ENCODE assay signal across 9 mouse cellular contexts in the genomic region with DNA sequence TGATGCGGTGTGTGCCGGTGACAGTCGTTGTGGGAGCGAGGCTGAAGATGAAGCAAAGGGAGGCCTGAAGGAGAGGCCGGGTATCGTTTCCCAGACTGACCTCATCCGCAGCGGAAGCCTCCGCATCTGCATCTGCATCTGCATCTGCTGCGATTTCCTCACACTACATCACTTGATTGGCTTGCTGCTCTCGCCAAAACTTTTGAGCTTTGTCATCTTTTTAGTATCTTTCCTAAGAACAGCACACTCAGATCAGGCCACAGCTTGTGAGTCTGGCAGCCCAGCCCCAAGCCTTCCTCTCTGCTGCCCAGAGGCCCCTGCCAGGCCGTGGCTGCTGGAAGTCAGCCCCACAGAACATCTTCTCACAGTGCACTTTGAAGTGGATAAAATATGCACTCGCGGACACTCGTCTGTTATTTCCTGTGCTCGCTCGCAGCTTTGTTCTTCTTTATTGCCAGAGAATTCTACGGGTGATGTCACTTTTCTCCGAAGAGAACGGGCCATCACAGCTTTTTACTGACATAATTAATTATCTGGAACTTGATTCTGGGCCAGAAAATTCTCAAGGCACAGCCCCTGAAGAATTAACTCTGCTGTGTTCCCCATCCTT.
A peak's percentile ranks its signal among the peaks of the same experiment; 100 is the strongest.
DNase-seq lines count a peak whose midpoint lies in the region; ATAC-seq and TF ChIP-seq lines count a peak whose summit lies in the region.
"Had no signal": no experiment of that assay in that cellular context is flagged by ENCODE, and none has a peak within 500 bp of the region (broad histone marks: within the 10 kb centered on the region; RNA-seq: fewer than 3 reads in every experiment).

No protein-coding gene starts in this region.

- WGBS in forebrain, embryonic 14.5 days: 32% methylated on average over 20 of the region's 20 CpGs
- 29% methylated on average over 20 of the region's 20 CpGs for WGBS in lung, embryonic 14.5 days
- WGBS in stomach, embryonic 15.5 days: 37% methylated on average over 20 of the region's 20 CpGs

- peak; percentile 65 for ATAC-seq in forebrain, embryonic 14.5 days
- ATAC-seq in lung, embryonic 14.5 days (ENCODE audit: insufficient read depth): peak; percentile 99
- no peak; the same call in 1 of the 2 replicates for ATAC-seq in stomach, embryonic 15.5 days (ENCODE audit: insufficient read depth, low FRiP score, low read depth)

- peaks cover 12% of the 10 kb centered on the region for H3K4me1 ChIP-seq in forebrain, embryonic 14.5 days (ENCODE audit: control insufficient read depth, insufficient read depth, low read length)
- peaks cover 14% of the 10 kb centered on the region; the same call in 1 of the 2 replicates for H3K4me1 ChIP-seq in lung, embryonic 14.5 days (ENCODE audit: insufficient read depth)
- H3K4me1 ChIP-seq in stomach, embryonic 15.5 days: peaks cover 4% of the 10 kb centered on the region; the same call in 1 of the 2 replicates

- intact Hi-C loops in left cerebral cortex, postnatal 4 days (cut with DNase I): no loop called here
- intact Hi-C loops in heart, postnatal 36 days (cut with DNase I): no loop called here

- peak overlapping the region; percentile 30 for H3K4me2 ChIP-seq in forebrain, embryonic 14.5 days (ENCODE audit: low read length)
- peak overlapping the region; percentile 51 for H3K4me2 ChIP-seq in lung, embryonic 14.5 days
- peak overlapping the region; percentile 41 for H3K4me2 ChIP-seq in stomach, embryonic 15.5 days

- H3K9ac ChIP-seq in forebrain, embryonic 14.5 days (ENCODE audit: low read length): peak overlapping the region; percentile 2; the same call in 1 of the 2 replicates
- no peak overlapping the region for H3K9ac ChIP-seq in lung, embryonic 14.5 days
- H3K9ac ChIP-seq in stomach, embryonic 15.5 days: 0 out of 2 replicates have a peak overlapping the region, but pooled peaks have one; percentile 25
- H3K9ac ChIP-seq: liver, embryonic 14.5 days had no signal

- H3K9me3 ChIP-seq in forebrain, embryonic 14.5 days (replicated peaks; ENCODE audit: control insufficient read depth, low read length): no peaks in the 10 kb centered on the region
- no peaks in the 10 kb centered on the region for H3K9me3 ChIP-seq in lung, embryonic 14.5 days (ENCODE audit: low read depth, low read length)
- no peaks in the 10 kb centered on the region for H3K9me3 ChIP-seq in stomach, embryonic 15.5 days

- DNase-seq in left cerebral cortex, postnatal 4 days: peak; percentile 32
- DNase-seq in left cerebral cortex, adult 8-10 months (ENCODE audit: low spot score in 2 of 2): no peak
- peak; percentile 64 for DNase-seq in forebrain, embryonic 14.5 days (ENCODE audit: low spot score)
- peak; percentile 39 to 63 for DNase-seq in heart, postnatal 36 days
- peak; percentile 95 for DNase-seq in lung, embryonic 14.5 days
- no peak for DNase-seq in left cerebral cortex, adult 9 months (ENCODE audit: low spot score in 2 of 2)
- DNase-seq in liver: no peak

- no peaks in the 10 kb centered on the region for H3K36me3 ChIP-seq in forebrain, embryonic 14.5 days (ENCODE audit: control insufficient read depth, insufficient read depth, low read length)
- H3K36me3 ChIP-seq in lung, embryonic 14.5 days (ENCODE audit: insufficient read depth): no peaks in the 10 kb centered on the region
- H3K36me3 ChIP-seq in stomach, embryonic 15.5 days: no peaks in the 10 kb centered on the region

- no peak overlapping the region for H3K4me3 ChIP-seq in forebrain, embryonic 14.5 days (ENCODE audit: low read depth, low read length)
- no peak overlapping the region; the same call in 1 of the 2 replicates for H3K4me3 ChIP-seq in lung, embryonic 14.5 days (ENCODE audit: low read depth, low read length)
- peak overlapping the region; percentile 5; the same call in 1 of the 2 replicates for H3K4me3 ChIP-seq in stomach, embryonic 15.5 days (replicated peaks)

- H3K27ac ChIP-seq in forebrain, embryonic 14.5 days (ENCODE audit: low read depth, low read length): no peak overlapping the region
- H3K27ac ChIP-seq in lung, embryonic 14.5 days (ENCODE audit: low read depth): peak overlapping the region; percentile 85
- peak overlapping the region; percentile 82 for H3K27ac ChIP-seq in stomach, embryonic 15.5 days
- H3K27ac ChIP-seq: liver, embryonic 14.5 days had no signal

- no peaks in the 10 kb centered on the region for H3K27me3 ChIP-seq in forebrain, embryonic 14.5 days (replicated peaks; ENCODE audit: control insufficient read depth, insufficient read depth, low read length)
- no peaks in the 10 kb centered on the region for H3K27me3 ChIP-seq in lung, embryonic 14.5 days (ENCODE audit: insufficient read depth, low read length)
- H3K27me3 ChIP-seq in stomach, embryonic 15.5 days (replicated peaks): no peaks in the 10 kb centered on the region

- TF ChIP-seq CTCF in lung, embryonic 14.5 days (IDR thresholded peaks at IDR 0.05; ENCODE audit: low read depth): no peak

Comparison
In these comparisons a context has a peak if more than half of its experiments do, and no peak if none do; other contexts are left out.
1. DNase-seq: peak in left cerebral cortex, postnatal 4 days (single experiment), forebrain, embryonic 14.5 days (single experiment), heart, postnatal 36 days (2 of 2) and lung, embryonic 14.5 days (single experiment); none in left cerebral cortex, adult 8-10 months (0 of 2), left cerebral cortex, adult 9 months (0 of 2) and liver (single experiment).
2. Peak in every context shown above with its lines, with median percentiles within 50 percentile points of each other: H3K4me2 ChIP-seq.